In the genomic region with DNA sequence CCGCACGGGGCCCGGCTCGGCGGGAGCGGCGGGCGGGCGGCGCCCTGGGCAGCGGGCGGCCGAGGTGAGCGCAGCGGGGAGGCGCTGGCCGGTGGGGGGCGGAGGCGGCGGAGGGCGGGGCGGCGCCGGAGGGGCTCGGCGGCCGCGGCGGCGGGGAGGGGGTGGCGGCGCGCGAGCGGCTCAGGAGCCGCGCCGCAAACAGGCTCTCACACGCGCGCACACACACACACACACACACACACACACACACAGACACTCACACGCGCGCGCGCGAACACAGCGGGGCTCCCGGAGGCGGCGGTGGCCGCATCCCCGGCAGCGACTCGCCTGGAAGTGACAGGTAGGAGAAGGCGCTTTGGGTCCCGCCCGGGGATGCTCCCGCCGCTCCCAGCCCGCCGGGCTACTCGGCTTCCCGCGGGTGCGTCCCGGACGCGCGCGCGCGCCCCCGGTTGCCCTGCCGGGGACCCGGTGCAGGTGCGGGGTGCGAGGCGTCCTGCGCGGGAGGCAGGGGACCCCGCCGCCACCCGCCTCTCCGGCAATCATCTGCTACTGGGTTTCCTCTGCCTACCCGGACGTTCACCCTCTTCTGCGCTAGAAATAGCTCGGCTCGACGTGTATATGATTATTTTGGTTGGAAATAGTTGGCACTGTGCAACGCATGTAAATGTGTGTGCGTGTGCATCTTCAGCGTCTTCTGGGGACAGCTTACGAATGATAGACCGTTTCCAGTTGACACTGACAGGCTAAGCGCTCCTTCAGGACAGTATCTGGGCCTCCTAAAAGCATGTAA, we compare ENCODE assay signal across 7 mouse cellular contexts. TPM values are rescaled to one million over a fixed set of nuclear protein-coding genes. Genes with fewer than 3 reads are reported as not detected.
DNase-seq lines count a peak whose midpoint lies in the region; ATAC-seq lines count a peak whose summit lies in the region.

No protein-coding gene starts in this region.

- H3K27me3 ChIP-seq in intestine, embryonic 14.5 days (replicated peaks; ENCODE audit: control insufficient read depth, insufficient read depth, low read length), result no peaks in the 10 kb centered on the region
- H3K27me3 ChIP-seq in limb, embryonic 11.5 days (ENCODE audit: control insufficient read depth, insufficient read depth, low read length), result no peaks in the 10 kb centered on the region
- no peaks in the 10 kb centered on the region for H3K27me3 ChIP-seq in midbrain, embryonic 12.5 days

- peak overlapping the region; percentile 90 for H3K9ac ChIP-seq in intestine, embryonic 14.5 days (ENCODE audit: low read length)
- H3K9ac ChIP-seq in limb, embryonic 11.5 days (ENCODE audit: low read length), result peak overlapping the region; percentile 96
- H3K9ac ChIP-seq in midbrain, embryonic 12.5 days (replicated peaks), result peak overlapping the region; percentile 93

- 0 out of 2 replicates have a peak, but pooled peaks cover 2% of the 10 kb centered on the region for H3K4me1 ChIP-seq in intestine, embryonic 14.5 days (replicated peaks; ENCODE audit: control insufficient read depth, insufficient read depth, low read length)
- H3K4me1 ChIP-seq in limb, embryonic 11.5 days (ENCODE audit: control insufficient read depth, insufficient read depth, low read length), result no peaks in the 10 kb centered on the region
- peaks cover 8% of the 10 kb centered on the region; the same call in 1 of the 2 replicates for H3K4me1 ChIP-seq in midbrain, embryonic 12.5 days

- DNase-seq in adrenal gland, postnatal 10 days, result peak; percentile 77
- peak; percentile 68 for DNase-seq in embryo, embryonic 10.5 days (ENCODE audit: low spot score)
- peak; percentile 58 to 65 for DNase-seq in gastrocnemius, postnatal 4 days (ENCODE audit: low spot score in 2 of 2)
- peak; percentile 79 for DNase-seq in intestine, embryonic 14.5 days (ENCODE audit: low spot score)
- peak; percentile 72 for DNase-seq in limb, embryonic 11.5 days (ENCODE audit: low spot score)
- peak; percentile 6 to 17 for DNase-seq in spleen, adult 18-20 months

- H3K9me3 ChIP-seq in intestine, embryonic 14.5 days (ENCODE audit: control insufficient read depth, low read length), result no peaks in the 10 kb centered on the region
- H3K9me3 ChIP-seq in limb, embryonic 11.5 days (ENCODE audit: control insufficient read depth, low read length), result no peaks in the 10 kb centered on the region
- no peaks in the 10 kb centered on the region for H3K9me3 ChIP-seq in midbrain, embryonic 12.5 days

- 2% methylated on average over 26 of the region's 97 CpGs for WGBS in intestine, embryonic 14.5 days
- under 1% methylated on average over 56 of the region's 97 CpGs for WGBS in limb, embryonic 11.5 days
- WGBS in midbrain, embryonic 12.5 days, result 1% methylated on average over 26 of the region's 97 CpGs

- H3K4me3 ChIP-seq in intestine, embryonic 14.5 days (ENCODE audit: low read depth, low read length), result peak overlapping the region; percentile 66
- H3K4me3 ChIP-seq in limb, embryonic 11.5 days (ENCODE audit: low read depth, low read length), result peak overlapping the region; percentile 68
- H3K4me3 ChIP-seq in midbrain, embryonic 12.5 days, result peak overlapping the region; percentile 85

- peak overlapping the region; percentile 78 for H3K4me2 ChIP-seq in intestine, embryonic 14.5 days (ENCODE audit: low read length)
- H3K4me2 ChIP-seq in limb, embryonic 11.5 days (ENCODE audit: low read depth, severe bottlenecking), result peak overlapping the region; percentile 64
- peak overlapping the region; percentile 64 for H3K4me2 ChIP-seq in midbrain, embryonic 12.5 days (replicated peaks)

- H3K27ac ChIP-seq in intestine, embryonic 14.5 days (ENCODE audit: low read depth), result peak overlapping the region; percentile 91
- H3K27ac ChIP-seq in limb, embryonic 11.5 days (replicated peaks; ENCODE audit: low read depth, low read length), result peak overlapping the region; percentile 93
- H3K27ac ChIP-seq in midbrain, embryonic 12.5 days (replicated peaks), result peak overlapping the region; percentile 98

- peak; percentile 76 for ATAC-seq in intestine, embryonic 14.5 days (replicated peaks; ENCODE audit: low FRiP score, low TSS enrichment, low read depth)
- ATAC-seq in limb, embryonic 11.5 days (ENCODE audit: insufficient number of reproducible peaks, low FRiP score, low TSS enrichment, low read depth), result no peak; the same call in 1 of the 2 replicates
- ATAC-seq in midbrain, embryonic 12.5 days (ENCODE audit: low FRiP score, low read depth), result peak; percentile 72

- no peaks in the 10 kb centered on the region for H3K36me3 ChIP-seq in intestine, embryonic 14.5 days (ENCODE audit: control insufficient read depth, insufficient read depth, low read length)
- no peaks in the 10 kb centered on the region for H3K36me3 ChIP-seq in limb, embryonic 11.5 days (ENCODE audit: control insufficient read depth, insufficient read depth, low read length)
- H3K36me3 ChIP-seq in midbrain, embryonic 12.5 days, result no peaks in the 10 kb centered on the region

RNA-seq across cellular contexts. Expression of gene Plcb4, which starts 0.8 kb away (rescaled TPM):
- 10 to 100 TPM; 39.1 to 51.1 TPM for total RNA-seq in adrenal gland, postnatal 10 days (2021)
- total RNA-seq in gastrocnemius, postnatal 4 days (2021), result 10 to 100 TPM; 34.1 to 37.2 TPM
- polyA plus RNA-seq in intestine, embryonic 14.5 days (2014; fragmentation: Nextera tagmentation; extraction: Ambion mirVana), result 16.8 and 19.4 TPM in 2 replicates
- 12.4 and 14.0 TPM in 2 replicates for polyA plus RNA-seq in limb, embryonic 11.5 days (2014; fragmentation: Nextera tagmentation; extraction: Ambion mirVana)
- polyA plus RNA-seq in midbrain, embryonic 12.5 days (2016; fragmentation: Nextera tagmentation; extraction: Ambion mirVana), result 27.2 and 28.5 TPM in 2 replicates

Comparison
In these comparisons a context has a peak if more than half of its experiments do, and no peak if none do; other contexts are left out.
1. DNase-seq: peak in every context shown above with its lines; median percentile 79 in intestine, embryonic 14.5 days; 77 in adrenal gland, postnatal 10 days; 72 in limb, embryonic 11.5 days; 68 in embryo, embryonic 10.5 days; 62 in gastrocnemius, postnatal 4 days; 12 in spleen, adult 18-20 months.